Mouse (Mus musculus): Measurements from ENCODE around the gene Eif4e. TPM values are rescaled to one million over a fixed set of nuclear protein-coding genes. Genes with fewer than 3 reads are reported as not detected.
A peak's percentile ranks its signal among the peaks of the same experiment; 100 is the strongest.

Eif4e gene
- polyA plus RNA-seq, 1 experiment from 2014 or later, result 315 TPM

- Histone ChIP-seq H3K9me3 (ENCODE audit: control insufficient read depth, low read length) (no peaks in the 10 kb centered on the region), H3K4me3 (ENCODE audit: low read length) (no peak overlapping the region), H3K4me2 (ENCODE audit: low read length) (no peak overlapping the region), H3K36me3 (ENCODE audit: control insufficient read depth, insufficient read depth, low read length) (no peaks in the 10 kb centered on the region), H3K27me3 (replicated peaks; ENCODE audit: control insufficient read depth, insufficient read depth, low read length) (no peaks in the 10 kb centered on the region), H3K4me1 (ENCODE audit: control insufficient read depth, insufficient read depth, low read depth, low read length) (no peaks in the 10 kb centered on the region), H3K27ac (ENCODE audit: low read depth, low read length) (no peak overlapping the region), H3K9ac (ENCODE audit: low read depth, low read length) (no peak overlapping the region)
- WGBS, result 45% methylated on average over 3 of the region's 3 CpGs
- no peak for ATAC-seq
These were observed 11.2 kb upstream of the Eif4e start for GRCm38 (mm10) chr3:138514749-138515148.

- H3K36me3 ChIP-seq (ENCODE audit: control insufficient read depth, insufficient read depth, low read length), result no peaks in the 10 kb centered on the region
- H3K27me3 ChIP-seq (replicated peaks; ENCODE audit: control insufficient read depth, insufficient read depth, low read length), result no peaks in the 10 kb centered on the region
- ATAC-seq, result peak; percentile 68
- no peaks in the 10 kb centered on the region for H3K4me1 ChIP-seq (ENCODE audit: control insufficient read depth, insufficient read depth, low read depth, low read length)
- no peak overlapping the region for H3K4me2 ChIP-seq (ENCODE audit: low read length)
- H3K27ac ChIP-seq (ENCODE audit: low read depth, low read length), result no peak overlapping the region
- no peak overlapping the region for H3K9ac ChIP-seq (ENCODE audit: low read depth, low read length)
- WGBS, result 23% methylated on average over 10 of the region's 10 CpGs
- H3K9me3 ChIP-seq (ENCODE audit: control insufficient read depth, low read length), result no peaks in the 10 kb centered on the region
- H3K4me3 ChIP-seq (ENCODE audit: low read length), result no peak overlapping the region
These were observed 10.2 kb upstream of the Eif4e start for GRCm38 (mm10) chr3:138515656-138516370.

- H3K4me3 ChIP-seq (ENCODE audit: low read length), result no peak overlapping the region
- WGBS, result 70% methylated on average over 3 of the region's 3 CpGs
- no peaks in the 10 kb centered on the region for H3K4me1 ChIP-seq (ENCODE audit: control insufficient read depth, insufficient read depth, low read depth, low read length)
- H3K36me3 ChIP-seq (ENCODE audit: control insufficient read depth, insufficient read depth, low read length), result no peaks in the 10 kb centered on the region
- no peak overlapping the region for H3K9ac ChIP-seq (ENCODE audit: low read depth, low read length)
- H3K4me2 ChIP-seq (ENCODE audit: low read length), result no peak overlapping the region
- H3K27ac ChIP-seq (ENCODE audit: low read depth, low read length), result no peak overlapping the region
- H3K27me3 ChIP-seq (replicated peaks; ENCODE audit: control insufficient read depth, insufficient read depth, low read length), result no peaks in the 10 kb centered on the region
- ATAC-seq, result no peak
- H3K9me3 ChIP-seq (ENCODE audit: control insufficient read depth, low read length), result no peaks in the 10 kb centered on the region
These were observed 8.1 kb upstream of the Eif4e start for GRCm38 (mm10) chr3:138517881-138518280.

- no peak overlapping the region for H3K9ac ChIP-seq (ENCODE audit: low read depth, low read length)
- no peak overlapping the region for H3K4me3 ChIP-seq (ENCODE audit: low read length)
- no peaks in the 10 kb centered on the region for H3K27me3 ChIP-seq (replicated peaks; ENCODE audit: control insufficient read depth, insufficient read depth, low read length)
- H3K27ac ChIP-seq (ENCODE audit: low read depth, low read length), result no peak overlapping the region
- H3K4me1 ChIP-seq (ENCODE audit: control insufficient read depth, insufficient read depth, low read depth, low read length), result no peaks in the 10 kb centered on the region
- no peak for ATAC-seq
- no peaks in the 10 kb centered on the region for H3K36me3 ChIP-seq (ENCODE audit: control insufficient read depth, insufficient read depth, low read length)
- H3K9me3 ChIP-seq (ENCODE audit: control insufficient read depth, low read length), result no peaks in the 10 kb centered on the region
- no peak overlapping the region for H3K4me2 ChIP-seq (ENCODE audit: low read length)
- 89% methylated on average over 6 of the region's 6 CpGs for WGBS
These were observed 6.8 kb upstream of the Eif4e start for GRCm38 (mm10) chr3:138519218-138519617.

- Histone ChIP-seq H3K4me1 (ENCODE audit: control insufficient read depth, insufficient read depth, low read depth, low read length) (peaks cover 10% of the 10 kb centered on the region), H3K9ac (ENCODE audit: low read depth, low read length) (no peak overlapping the region), H3K4me2 (ENCODE audit: low read length) (no peak overlapping the region), H3K9me3 (ENCODE audit: control insufficient read depth, low read length) (no peaks in the 10 kb centered on the region), H3K4me3 (ENCODE audit: low read length) (no peak overlapping the region), H3K27me3 (replicated peaks; ENCODE audit: control insufficient read depth, insufficient read depth, low read length) (no peaks in the 10 kb centered on the region), H3K36me3 (ENCODE audit: control insufficient read depth, insufficient read depth, low read length) (no peaks in the 10 kb centered on the region), H3K27ac (ENCODE audit: low read depth, low read length) (no peak overlapping the region)
- WGBS, result 99% methylated on average over 4 of the region's 4 CpGs
- no peak for ATAC-seq
These were observed 2.0 kb upstream of the Eif4e start for GRCm38 (mm10) chr3:138523956-138524355.

- Histone ChIP-seq H3K36me3 (ENCODE audit: control insufficient read depth, insufficient read depth, low read length) (no peaks in the 10 kb centered on the region), H3K27ac (ENCODE audit: low read depth, low read length) (no peak overlapping the region), H3K4me1 (ENCODE audit: control insufficient read depth, insufficient read depth, low read depth, low read length) (peaks cover 14% of the 10 kb centered on the region), H3K4me3 (ENCODE audit: low read length) (no peak overlapping the region), H3K27me3 (replicated peaks; ENCODE audit: control insufficient read depth, insufficient read depth, low read length) (no peaks in the 10 kb centered on the region), H3K9ac (ENCODE audit: low read depth, low read length) (no peak overlapping the region), H3K4me2 (ENCODE audit: low read length) (no peak overlapping the region), H3K9me3 (ENCODE audit: control insufficient read depth, low read length) (no peaks in the 10 kb centered on the region)
- ATAC-seq, result no peak
- 48% methylated on average over 8 of the region's 8 CpGs for WGBS
These were observed 485 bp upstream of the Eif4e start for GRCm38 (mm10) chr3:138525494-138525893.

- Histone ChIP-seq H3K27me3 (replicated peaks; ENCODE audit: control insufficient read depth, insufficient read depth, low read length) (no peaks in the 10 kb centered on the region), H3K4me2 (ENCODE audit: low read length) (peak overlapping the region; percentile 95), H3K27ac (ENCODE audit: low read depth, low read length) (peak overlapping the region; percentile 97), H3K9ac (ENCODE audit: low read depth, low read length) (peak overlapping the region; percentile 99), H3K36me3 (ENCODE audit: control insufficient read depth, insufficient read depth, low read length) (no peaks in the 10 kb centered on the region), H3K4me1 (ENCODE audit: control insufficient read depth, insufficient read depth, low read depth, low read length) (peaks cover 14% of the 10 kb centered on the region), H3K9me3 (ENCODE audit: control insufficient read depth, low read length) (no peaks in the 10 kb centered on the region), H3K4me3 (ENCODE audit: low read length) (peak overlapping the region; percentile 100)
- ATAC-seq, result peak; percentile 95
- WGBS, result under 1% methylated on average over 65 of the region's 85 CpGs
These were observed 1.1 kb downstream of the Eif4e start for GRCm38 (mm10) chr3:138526916-138527666.

- WGBS, result 0% methylated on average over 35 of the region's 64 CpGs
- ATAC-seq, result peak; percentile 51
These were observed 1.8 kb downstream of the Eif4e start for GRCm38 (mm10) chr3:138527667-138528231.

GRCm38 (mm10) chr3:138528265-138528664 lies 2.3 kb downstream of the Eif4e start:
- Histone ChIP-seq H3K4me2 (ENCODE audit: low read length) (peak overlapping the region; percentile 69), H3K4me3 (ENCODE audit: low read length) (peak overlapping the region; percentile 100), H3K9ac (ENCODE audit: low read depth, low read length) (peak overlapping the region; percentile 99), H3K4me1 (ENCODE audit: control insufficient read depth, insufficient read depth, low read depth, low read length) (peaks cover 14% of the 10 kb centered on the region), H3K9me3 (ENCODE audit: control insufficient read depth, low read length) (no peaks in the 10 kb centered on the region), H3K27me3 (replicated peaks; ENCODE audit: control insufficient read depth, insufficient read depth, low read length) (no peaks in the 10 kb centered on the region), H3K36me3 (ENCODE audit: control insufficient read depth, insufficient read depth, low read length) (no peaks in the 10 kb centered on the region), H3K27ac (ENCODE audit: low read depth, low read length) (no peak overlapping the region)
- WGBS, result 2% methylated on average over 16 of the region's 16 CpGs
- no peak for ATAC-seq

More at GRCm38 (mm10) chr3:138527667-138528231, 1.8 kb downstream of the Eif4e start:
- Histone ChIP-seq H3K27ac (ENCODE audit: low read depth, low read length) (peak overlapping the region; percentile 97), H3K4me3 (ENCODE audit: low read length) (peak overlapping the region; percentile 100), H3K27me3 (replicated peaks; ENCODE audit: control insufficient read depth, insufficient read depth, low read length) (no peaks in the 10 kb centered on the region), H3K36me3 (ENCODE audit: control insufficient read depth, insufficient read depth, low read length) (no peaks in the 10 kb centered on the region), H3K4me2 (ENCODE audit: low read length) (peak overlapping the region; percentile 69), H3K4me1 (ENCODE audit: control insufficient read depth, insufficient read depth, low read depth, low read length) (peaks cover 14% of the 10 kb centered on the region), H3K9ac (ENCODE audit: low read depth, low read length) (peak overlapping the region; percentile 99), H3K9me3 (ENCODE audit: control insufficient read depth, low read length) (no peaks in the 10 kb centered on the region)
